Mouse (Mus musculus): ENCODE data around the gene 9330161L09Rik.
"Not testable (repeated sequence)": the region's sequence is repeated elsewhere in the genome, so short reads cannot be mapped to it uniquely, and the experiment has no call there.

The 9330161L09Rik gene

DNA sequence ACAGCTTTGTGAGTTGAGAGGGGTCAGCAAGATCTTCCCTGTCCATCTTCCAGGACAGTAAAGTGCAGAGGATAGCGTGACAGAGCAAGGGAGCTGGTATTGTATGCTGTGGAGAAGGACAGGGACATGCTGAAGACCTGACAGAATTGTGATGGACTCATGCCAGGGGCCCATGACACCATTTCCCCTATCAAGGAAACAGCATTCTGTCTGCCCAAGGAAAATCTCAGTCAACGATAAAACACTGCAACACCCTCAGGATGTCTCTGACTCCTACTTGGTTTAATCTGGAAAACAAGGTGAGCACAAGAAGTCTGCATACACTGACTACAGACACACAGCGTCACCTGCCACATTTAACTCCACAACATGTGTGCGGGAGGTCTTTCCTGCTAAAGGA is at the start of gene 9330161L09Rik:
TSS of gene 9330161L09Rik (minus strand) at position 101 of the 400 bp plus-strand sequence.
- H3K36me3 ChIP-seq (ENCODE audit: insufficient read depth, low read length) = peaks cover 98% of the 10 kb centered on the region
- H3K4me1 ChIP-seq (replicated peaks; ENCODE audit: low read depth, low read length) = peaks cover 3% of the 10 kb centered on the region; the same call in 1 of the 2 replicates
- H3K4me3 ChIP-seq (replicated peaks; ENCODE audit: low read length) = no peak within 1 kb of the TSS
- TF ChIP-seq NANOG (IDR thresholded peaks at IDR 0.05; ENCODE audit: borderline replicate concordance, low read length) (no peak), CTCF (conservative IDR thresholded peaks at IDR 0.05; ENCODE audit: low read length) (no peak), POU5F1 (IDR thresholded peaks at IDR 0.05; ENCODE audit: borderline replicate concordance, low read length) (no peak)
- H3K9me3 ChIP-seq (ENCODE audit: low read length) = no peaks in the 10 kb centered on the region
- no peaks in the 10 kb centered on the region for H3K27me3 ChIP-seq (ENCODE audit: insufficient read depth, low read length)

- Histone ChIP-seq H3K27me3 (ENCODE audit: insufficient read depth, low read length) (no peaks in the 10 kb centered on the region), H3K4me3 (replicated peaks; ENCODE audit: low read length) (no peak within 1 kb of the TSS), H3K4me1 (replicated peaks; ENCODE audit: low read depth, low read length) (no peaks in the 10 kb centered on the region), H3K9me3 (ENCODE audit: low read length) (no peaks in the 10 kb centered on the region), H3K36me3 (ENCODE audit: insufficient read depth, low read length) (no peaks in the 10 kb centered on the region)
- TF ChIP-seq CTCF (conservative IDR thresholded peaks at IDR 0.05; ENCODE audit: low read length) (no peak), NANOG (IDR thresholded peaks at IDR 0.05; ENCODE audit: borderline replicate concordance, low read length) (no peak), POU5F1 (IDR thresholded peaks at IDR 0.05; ENCODE audit: borderline replicate concordance, low read length) (no peak)
Measured at GRCm38 (mm10) chr12:103457140-103457539, 49.5 kb upstream of the 9330161L09Rik start, which contains the start of gene Ifi27l2b. Gene Ifi27l2b (minus strand): TSS chr12:103457223.

DNA sequence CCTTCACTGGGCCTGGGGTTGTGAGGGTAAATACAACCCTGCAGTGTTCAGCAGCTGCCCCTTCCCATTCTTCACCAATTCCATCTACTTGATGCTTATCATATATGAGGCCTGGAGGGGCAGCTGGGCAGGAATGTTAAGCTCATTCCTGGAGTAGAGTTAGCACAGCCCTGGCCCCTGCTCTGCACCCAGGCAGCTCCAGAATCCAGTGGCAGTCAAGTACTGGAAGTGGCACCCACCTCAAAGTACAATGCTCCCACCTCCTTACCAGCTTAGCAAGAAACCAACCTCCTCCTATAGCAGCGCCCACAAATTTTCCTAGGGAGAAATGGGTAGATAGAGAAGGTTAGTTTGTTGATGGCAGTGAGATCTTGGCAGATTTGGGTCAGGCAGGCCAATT is 49.1 kb upstream of the 9330161L09Rik start:
- not testable (repeated sequence) for H3K27me3 ChIP-seq (ENCODE audit: insufficient read depth, low read length); H3K4me3 ChIP-seq (replicated peaks; ENCODE audit: low read length); H3K9me3 ChIP-seq (ENCODE audit: low read length); H3K4me1 ChIP-seq (replicated peaks; ENCODE audit: low read depth, low read length); H3K36me3 ChIP-seq (ENCODE audit: insufficient read depth, low read length)

DNA sequence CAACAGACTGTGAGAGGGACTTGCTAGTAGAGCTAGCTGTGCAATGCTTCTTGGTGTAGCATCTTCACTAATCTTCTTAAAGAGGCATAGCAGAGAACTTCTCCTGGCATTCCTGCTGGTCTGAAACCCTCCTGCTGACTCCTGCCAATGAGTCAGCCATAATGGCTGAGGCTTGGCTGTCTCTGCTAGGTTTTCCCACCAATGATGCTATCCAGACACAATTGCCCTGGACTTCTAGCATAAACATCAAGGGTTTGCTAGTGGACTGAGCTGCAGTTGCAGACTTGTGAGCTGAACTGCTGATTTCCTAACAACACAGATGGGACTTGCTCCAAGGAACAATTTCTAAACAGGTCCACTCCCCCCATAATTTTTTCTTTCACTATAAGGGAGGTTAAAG is 45.7 kb upstream of the 9330161L09Rik start:
- Histone ChIP-seq H3K36me3 (ENCODE audit: insufficient read depth, low read length) (no peaks in the 10 kb centered on the region), H3K9me3 (ENCODE audit: low read length) (no peaks in the 10 kb centered on the region), H3K27me3 (ENCODE audit: insufficient read depth, low read length) (peaks cover 5% of the 10 kb centered on the region; the same call in 1 of the 2 replicates), H3K4me1 (replicated peaks; ENCODE audit: low read depth, low read length) (no peaks in the 10 kb centered on the region), H3K4me3 (replicated peaks; ENCODE audit: low read length) (no peak overlapping the region)
- TF ChIP-seq NANOG (IDR thresholded peaks at IDR 0.05; ENCODE audit: borderline replicate concordance, low read length) = no peak
- no peak for TF ChIP-seq CTCF (conservative IDR thresholded peaks at IDR 0.05; ENCODE audit: low read length)
- TF ChIP-seq POU5F1 (IDR thresholded peaks at IDR 0.05; ENCODE audit: borderline replicate concordance, low read length) = no peak

GRCm38 (mm10) chr12:103445060-103445459 is 37.4 kb upstream of the 9330161L09Rik start:
- Histone ChIP-seq H3K27me3 (ENCODE audit: insufficient read depth, low read length) (no peaks in the 10 kb centered on the region; the same call in 1 of the 2 replicates), H3K4me1 (replicated peaks; ENCODE audit: low read depth, low read length) (no peaks in the 10 kb centered on the region), H3K36me3 (ENCODE audit: insufficient read depth, low read length) (no peaks in the 10 kb centered on the region), H3K4me3 (replicated peaks; ENCODE audit: low read length) (no peak overlapping the region), H3K9me3 (ENCODE audit: low read length) (no peaks in the 10 kb centered on the region)
- TF ChIP-seq NANOG (IDR thresholded peaks at IDR 0.05; ENCODE audit: borderline replicate concordance, low read length) (no peak), CTCF (conservative IDR thresholded peaks at IDR 0.05; ENCODE audit: low read length) (no peak), POU5F1 (IDR thresholded peaks at IDR 0.05; ENCODE audit: borderline replicate concordance, low read length) (no peak)

DNA sequence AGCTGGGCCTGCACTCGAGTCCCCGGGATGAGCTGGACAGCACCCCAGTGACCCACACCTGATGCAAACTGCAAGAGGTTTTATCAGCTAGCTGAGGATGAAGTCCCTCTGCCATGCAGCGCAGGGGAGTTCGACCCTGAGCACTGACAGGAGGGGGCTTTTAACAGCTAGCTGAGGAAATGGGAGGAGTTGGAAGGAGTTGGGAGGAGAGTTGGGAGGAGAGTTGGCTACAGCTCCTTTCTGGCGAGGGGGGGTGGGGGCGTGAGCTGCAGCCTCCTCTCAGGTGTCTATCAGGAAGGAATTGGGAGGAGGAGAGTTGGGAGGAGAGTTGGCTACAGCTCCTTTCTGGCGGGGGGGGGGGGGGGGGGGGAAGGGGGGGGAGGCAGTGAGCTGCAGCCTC is 36.6 kb upstream of the 9330161L09Rik start:
- not testable (repeated sequence) for H3K36me3 ChIP-seq (ENCODE audit: insufficient read depth, low read length); H3K9me3 ChIP-seq (ENCODE audit: low read length); H3K4me3 ChIP-seq (replicated peaks; ENCODE audit: low read length); H3K27me3 ChIP-seq (ENCODE audit: insufficient read depth, low read length); H3K4me1 ChIP-seq (replicated peaks; ENCODE audit: low read depth, low read length)

GRCm38 (mm10) chr12:103443524-103443923 is 35.9 kb upstream of the 9330161L09Rik start, which contains the start of gene Ifi27l2a:
Gene Ifi27l2a (minus strand): TSS chr12:103443680.
- H3K4me1 ChIP-seq (replicated peaks; ENCODE audit: low read depth, low read length) = no peaks in the 10 kb centered on the region
- no peaks in the 10 kb centered on the region; the same call in 1 of the 2 replicates for H3K27me3 ChIP-seq (ENCODE audit: insufficient read depth, low read length)
- H3K9me3 ChIP-seq (ENCODE audit: low read length) = no peaks in the 10 kb centered on the region
- no peak within 1 kb of the TSS for H3K4me3 ChIP-seq (replicated peaks; ENCODE audit: low read length)
- TF ChIP-seq NANOG (IDR thresholded peaks at IDR 0.05; ENCODE audit: borderline replicate concordance, low read length) = no peak
- no peak for TF ChIP-seq CTCF (conservative IDR thresholded peaks at IDR 0.05; ENCODE audit: low read length)
- no peak for TF ChIP-seq POU5F1 (IDR thresholded peaks at IDR 0.05; ENCODE audit: borderline replicate concordance, low read length)
- no peaks in the 10 kb centered on the region for H3K36me3 ChIP-seq (ENCODE audit: insufficient read depth, low read length)

GRCm38 (mm10) chr12:103437601-103438000 is 30.0 kb upstream of the 9330161L09Rik start:
- no peaks in the 10 kb centered on the region for H3K27me3 ChIP-seq (ENCODE audit: insufficient read depth, low read length)
- no peaks in the 10 kb centered on the region for H3K4me1 ChIP-seq (replicated peaks; ENCODE audit: low read depth, low read length)
- no peaks in the 10 kb centered on the region for H3K9me3 ChIP-seq (ENCODE audit: low read length)
- H3K4me3 ChIP-seq (replicated peaks; ENCODE audit: low read length) = no peak overlapping the region
- no peaks in the 10 kb centered on the region for H3K36me3 ChIP-seq (ENCODE audit: insufficient read depth, low read length)
- TF ChIP-seq NANOG (IDR thresholded peaks at IDR 0.05; ENCODE audit: borderline replicate concordance, low read length) (no peak), CTCF (conservative IDR thresholded peaks at IDR 0.05; ENCODE audit: low read length) (no peak), POU5F1 (IDR thresholded peaks at IDR 0.05; ENCODE audit: borderline replicate concordance, low read length) (no peak)

- TF ChIP-seq NANOG (IDR thresholded peaks at IDR 0.05; ENCODE audit: borderline replicate concordance, low read length) (no peak), POU5F1 (IDR thresholded peaks at IDR 0.05; ENCODE audit: borderline replicate concordance, low read length) (no peak), CTCF (conservative IDR thresholded peaks at IDR 0.05; ENCODE audit: low read length) (no peak)
- no peaks in the 10 kb centered on the region for H3K36me3 ChIP-seq (ENCODE audit: insufficient read depth, low read length)
- no peaks in the 10 kb centered on the region for H3K9me3 ChIP-seq (ENCODE audit: low read length)
- H3K27me3 ChIP-seq (ENCODE audit: insufficient read depth, low read length) = no peaks in the 10 kb centered on the region
- H3K4me1 ChIP-seq (replicated peaks; ENCODE audit: low read depth, low read length) = no peaks in the 10 kb centered on the region
- no peak overlapping the region for H3K4me3 ChIP-seq (replicated peaks; ENCODE audit: low read length)
Measured at GRCm38 (mm10) chr12:103434861-103435260, 27.2 kb upstream of the 9330161L09Rik start.
